Mouse (Mus musculus) ovary, postnatal 14 days (tissue): ENCODE measurements around the gene Rprd2.
"Not testable (repeated sequence)": the region's sequence is repeated elsewhere in the genome, so short reads cannot be mapped to it uniquely, and the experiment has no call there.

Experiments
- DNase-seq: peaks from one replicate; pipeline ENCODE4 v3.0.0; 2022; ENCODE audit warnings: low spot score

Gene Rprd2

DNA sequence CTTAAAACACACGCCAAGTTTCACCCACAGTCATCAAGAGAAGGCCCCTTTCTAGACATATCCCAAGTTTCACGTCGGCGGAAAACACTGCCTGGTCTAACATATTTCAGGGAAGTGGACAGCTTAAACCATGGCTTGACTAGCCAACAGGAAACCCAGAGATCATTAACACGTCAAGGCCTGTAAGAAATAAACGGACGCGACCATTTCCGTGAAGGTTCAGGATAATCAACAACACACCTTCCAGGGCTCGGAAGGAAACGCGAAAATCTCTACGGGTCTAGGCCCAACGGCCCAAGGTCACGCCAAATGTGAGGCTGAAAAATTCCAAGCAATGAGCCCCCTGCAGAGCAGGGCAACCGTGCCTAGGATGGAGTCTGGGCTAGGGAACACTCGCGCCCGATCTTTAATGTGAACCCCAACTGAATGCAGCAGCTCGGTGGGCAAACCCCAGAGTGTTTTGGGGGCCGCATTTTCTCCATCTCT, 594 bp downstream of the Rprd2 start:
- DNase-seq = peak; percentile 29

DNA sequence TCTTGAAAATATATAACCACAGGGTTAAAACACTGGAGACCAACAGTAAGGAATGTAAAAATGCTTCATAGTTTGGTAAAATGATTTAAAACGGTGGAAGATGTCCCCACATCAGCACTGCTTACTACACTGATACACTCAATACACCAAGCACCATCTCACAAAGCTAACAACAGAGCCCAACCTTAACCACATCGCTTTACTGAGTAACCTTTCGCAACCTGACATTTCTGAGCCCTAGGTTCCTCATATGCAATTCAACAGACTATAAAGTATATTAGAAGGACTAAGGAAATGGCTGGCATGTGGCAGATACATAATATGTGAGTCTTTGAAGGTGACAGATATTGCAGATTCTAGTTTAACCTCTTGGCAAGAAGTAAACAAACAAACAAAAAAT, 2.0 kb downstream of the Rprd2 start:
- no peak for DNase-seq

DNA sequence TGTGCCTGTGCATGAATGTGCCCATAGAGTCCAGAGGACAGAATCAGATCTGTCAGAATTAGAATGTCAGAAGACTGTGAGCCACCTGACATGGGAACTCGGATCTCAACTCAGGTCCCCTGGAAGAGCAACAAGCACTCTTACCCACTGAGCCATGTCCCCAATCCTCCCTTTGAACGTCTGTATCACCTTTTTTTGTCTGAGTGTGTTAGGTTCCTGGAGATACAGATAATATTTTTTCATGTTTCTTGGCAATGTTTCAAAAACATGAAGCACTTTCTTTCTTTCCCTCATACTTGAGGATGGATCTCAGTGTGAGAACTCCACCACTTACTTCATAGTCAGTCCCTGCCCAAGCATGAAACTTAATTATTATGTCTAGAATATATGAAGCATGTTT, 10.3 kb downstream of the Rprd2 start:
- no peak for DNase-seq

DNA sequence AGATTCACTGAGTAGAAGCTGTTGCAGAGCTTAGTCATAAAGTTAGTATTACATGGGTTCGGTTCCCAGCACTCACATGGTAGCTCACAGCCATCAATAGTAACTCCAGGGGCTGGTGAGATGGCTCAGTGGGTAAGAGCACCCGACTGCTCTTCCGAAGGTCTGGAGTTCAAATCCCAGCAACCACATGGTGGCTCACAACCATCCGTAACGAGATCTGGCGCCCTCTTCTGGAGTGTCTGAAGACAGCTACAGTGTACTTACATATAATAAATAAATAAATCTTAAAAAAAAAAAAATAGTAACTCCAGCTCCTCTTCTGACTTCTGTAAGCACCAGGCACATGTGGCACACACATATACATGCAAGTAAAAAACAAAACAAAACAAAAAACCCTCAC, 11.0 kb downstream of the Rprd2 start:
- DNase-seq = not testable (repeated sequence)

DNA sequence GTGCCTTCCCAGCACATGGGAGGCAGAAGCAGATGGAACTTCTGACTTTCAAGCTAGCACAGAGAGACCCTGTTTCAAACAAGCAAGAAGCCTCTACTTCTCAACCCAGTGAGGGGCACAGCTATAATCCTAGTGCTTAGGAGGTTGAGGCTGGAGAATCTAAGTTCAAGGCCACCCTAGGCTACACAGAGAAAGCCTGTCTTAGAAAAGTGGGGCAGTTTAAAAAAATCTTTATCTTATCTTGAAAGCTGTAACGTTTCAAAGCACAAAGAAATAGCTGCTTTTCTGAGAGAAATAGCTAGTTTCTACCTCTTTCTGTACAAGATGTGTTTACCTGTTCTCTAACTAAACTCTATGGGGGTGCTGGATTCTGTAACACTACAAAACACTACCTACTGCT, 12.0 kb downstream of the Rprd2 start:
- no peak for DNase-seq

DNA sequence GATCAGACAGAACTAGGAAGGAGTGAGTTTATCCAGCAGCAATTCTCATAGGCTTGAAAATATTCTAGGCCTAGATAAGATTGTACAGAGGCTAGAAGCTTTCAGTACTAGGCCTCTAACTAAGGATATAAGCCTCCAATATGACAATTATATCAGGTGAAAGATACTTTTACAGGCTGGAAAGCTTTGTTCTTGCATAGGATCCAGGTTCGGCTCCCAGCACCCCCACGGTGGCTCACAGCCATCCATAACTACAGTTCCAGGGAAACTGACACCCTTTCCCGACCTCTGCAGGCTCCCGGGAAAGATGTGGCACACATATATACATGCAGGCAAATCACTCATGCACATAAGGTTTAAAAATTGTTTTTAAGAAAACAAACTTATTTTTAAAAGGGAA, 14.8 kb downstream of the Rprd2 start:
- DNase-seq = no peak

DNA sequence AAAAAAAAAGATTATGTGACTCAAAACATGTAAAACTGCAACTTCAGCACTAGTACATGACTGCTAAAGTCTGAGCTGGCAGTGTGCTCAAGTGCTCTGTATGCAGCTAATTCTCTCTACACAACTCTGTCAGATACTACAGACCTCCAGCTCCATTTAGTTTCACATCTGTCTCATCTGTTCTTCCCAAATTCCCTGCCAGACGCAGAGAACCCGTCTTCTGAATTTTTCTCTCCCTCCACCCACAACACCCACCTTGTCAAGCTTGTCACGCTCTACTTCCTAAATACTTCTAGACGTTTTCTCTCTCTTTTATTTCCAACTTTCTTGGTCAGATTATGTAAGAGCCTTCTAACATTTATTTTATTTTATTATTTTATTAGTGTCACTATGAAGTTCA, 19.9 kb downstream of the Rprd2 start:
- no peak for DNase-seq

DNA sequence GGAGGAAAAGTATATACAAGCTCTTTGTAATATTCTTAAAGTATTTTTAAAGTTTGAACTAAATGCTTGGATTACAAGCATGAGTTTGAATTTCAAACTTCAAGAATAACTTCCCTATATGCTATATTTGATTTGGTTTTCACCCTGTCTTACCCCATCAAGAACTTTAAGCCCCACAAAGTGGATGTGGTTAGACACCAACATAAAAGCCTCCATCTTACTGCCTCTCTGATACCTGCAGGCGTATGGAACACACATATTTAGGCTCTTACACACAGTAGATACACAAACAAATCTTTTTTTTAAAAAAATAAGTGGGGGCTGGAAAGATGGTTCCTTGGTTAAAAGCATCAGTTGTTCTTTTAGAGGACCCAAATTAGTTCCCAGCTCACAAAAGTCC, 24.4 kb downstream of the Rprd2 start:
- no peak for DNase-seq

DNA sequence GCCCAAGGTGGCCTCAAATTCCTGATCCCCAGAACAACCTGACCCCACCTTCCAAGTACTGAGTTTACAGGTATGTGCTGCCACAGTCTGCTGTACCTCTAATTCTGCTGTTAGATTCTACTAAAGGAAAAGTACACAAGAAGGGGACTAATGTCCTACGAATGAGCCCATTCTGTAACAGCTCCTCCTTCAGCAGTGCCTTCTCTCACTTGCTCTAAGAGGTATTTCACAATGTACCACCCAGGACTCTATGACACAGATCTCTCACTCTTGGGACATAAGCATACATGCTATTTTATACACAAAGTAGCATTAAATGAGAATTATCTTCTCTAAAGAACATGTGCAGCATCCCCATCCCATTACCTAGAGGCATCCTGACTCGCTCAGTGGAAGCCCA, 25.0 kb downstream of the Rprd2 start:
- DNase-seq = no peak

DNA sequence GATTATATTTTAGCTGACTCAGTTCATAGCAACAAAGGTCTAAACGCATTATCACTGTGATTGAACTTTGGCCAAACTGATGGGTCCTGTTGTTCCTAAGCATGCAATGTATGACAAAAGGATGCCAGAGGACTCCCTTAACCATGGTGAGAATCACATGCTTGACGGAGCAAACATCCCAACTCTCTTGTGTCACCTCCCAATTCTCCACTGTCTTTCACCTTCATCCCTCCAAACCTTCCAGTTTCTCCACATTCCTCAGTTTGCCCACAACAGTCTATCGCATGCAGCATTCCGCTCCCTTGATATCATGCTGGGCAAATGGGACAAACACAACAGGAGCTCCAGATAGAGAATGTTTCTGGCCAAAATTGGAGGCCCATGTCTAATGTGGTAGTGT, 33.2 kb downstream of the Rprd2 start:
- no peak for DNase-seq

DNA sequence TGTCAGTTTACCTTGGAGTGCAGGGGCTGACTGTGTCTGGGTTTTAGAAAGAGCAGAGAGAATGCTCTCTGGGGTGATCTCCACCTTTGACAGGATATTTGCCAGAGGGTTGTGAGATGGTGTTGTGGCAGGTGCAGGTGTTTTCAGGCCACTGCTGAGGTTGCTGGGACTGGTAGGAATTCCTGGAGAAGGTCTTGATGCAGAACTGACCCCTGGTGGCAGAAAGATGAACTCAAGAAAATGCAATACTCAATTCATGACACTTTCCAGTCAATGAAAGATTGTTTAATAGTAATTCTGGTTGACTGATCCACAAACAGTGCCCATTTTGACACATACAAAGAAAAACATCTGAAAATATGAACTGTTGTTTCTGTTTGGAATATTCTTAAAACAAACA, 46.7 kb downstream of the Rprd2 start:
- no peak for DNase-seq

DNA sequence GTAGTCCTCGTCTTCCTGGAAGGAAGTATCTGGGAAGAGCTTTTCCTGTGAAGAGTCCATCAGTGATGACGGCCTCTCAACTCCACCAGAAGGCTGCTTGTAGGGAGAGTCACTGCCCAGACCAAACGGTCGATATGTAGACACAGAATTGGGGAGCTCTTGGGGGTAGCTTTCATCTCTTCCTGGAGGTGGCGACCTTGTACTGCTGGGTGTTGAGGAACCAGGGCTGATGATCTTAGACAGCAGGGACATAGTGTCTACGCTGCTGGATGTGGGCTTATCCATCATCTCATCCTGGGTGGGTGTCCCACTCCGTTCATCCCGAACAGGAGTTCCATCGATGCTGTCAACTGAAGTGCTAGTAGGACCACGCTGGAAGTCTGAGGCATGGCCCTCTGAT, 53.1 kb downstream of the Rprd2 start:
- no peak for DNase-seq

DNA sequence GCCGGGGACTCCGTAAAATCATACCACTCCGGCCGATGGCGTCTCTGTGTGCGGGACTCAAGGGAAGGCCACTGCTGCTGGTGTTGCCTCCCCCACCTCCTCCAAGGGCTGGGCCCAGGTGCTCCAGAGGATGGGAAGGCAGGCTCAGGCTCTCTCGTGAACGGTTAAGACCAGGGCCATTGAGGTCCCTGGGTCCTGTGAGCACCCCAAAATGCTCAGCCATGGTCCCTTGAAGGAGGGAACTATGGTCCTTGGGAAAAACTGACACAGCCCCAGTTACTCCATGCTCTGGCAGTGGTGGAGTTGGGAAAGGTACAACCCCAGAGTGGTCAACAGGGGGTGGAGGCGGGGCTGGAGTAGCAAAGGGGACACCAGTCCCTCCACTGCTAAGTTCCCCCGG, 54.9 kb downstream of the Rprd2 start:
- DNase-seq = no peak

DNA sequence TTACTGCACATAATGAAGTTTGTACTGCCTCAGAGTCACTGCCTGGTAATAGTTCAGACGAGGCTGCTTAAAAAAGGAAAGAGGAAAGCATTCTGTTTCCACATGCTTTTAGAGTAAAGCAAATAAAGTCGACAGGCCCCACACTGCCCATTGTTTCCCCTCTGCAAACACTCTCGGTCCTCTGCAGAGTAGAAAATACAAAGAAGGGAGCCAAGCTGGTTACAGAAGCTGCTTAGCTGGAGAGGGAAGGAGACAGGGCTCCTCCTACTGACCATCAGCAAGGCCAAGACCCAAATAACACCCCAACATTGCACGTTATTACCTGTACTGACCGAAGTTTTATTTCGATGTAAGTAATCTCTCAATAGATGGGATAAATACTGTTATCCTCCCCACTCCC, 55.7 kb downstream of the Rprd2 start:
- no peak for DNase-seq

DNA sequence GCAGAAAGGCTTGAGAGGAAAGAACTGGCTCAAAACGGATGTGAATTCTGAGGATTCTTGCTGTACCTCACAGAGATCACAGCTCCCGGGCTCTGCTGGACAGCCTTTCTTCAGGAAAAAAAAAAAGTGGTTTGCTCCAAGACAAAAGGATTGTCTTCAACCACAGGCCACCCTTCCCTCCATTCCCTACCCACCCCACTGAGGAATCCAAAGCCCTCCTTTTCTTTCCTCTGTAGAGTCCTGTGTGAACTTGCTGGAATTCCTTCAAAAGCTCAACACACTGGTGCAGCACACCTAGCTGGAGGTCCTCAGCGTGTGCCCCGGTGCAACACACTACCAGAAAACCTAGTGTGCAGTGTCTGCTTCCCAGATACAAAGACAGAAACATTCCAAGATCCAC, 56.9 kb downstream of the Rprd2 start:
- no peak for DNase-seq

DNA sequence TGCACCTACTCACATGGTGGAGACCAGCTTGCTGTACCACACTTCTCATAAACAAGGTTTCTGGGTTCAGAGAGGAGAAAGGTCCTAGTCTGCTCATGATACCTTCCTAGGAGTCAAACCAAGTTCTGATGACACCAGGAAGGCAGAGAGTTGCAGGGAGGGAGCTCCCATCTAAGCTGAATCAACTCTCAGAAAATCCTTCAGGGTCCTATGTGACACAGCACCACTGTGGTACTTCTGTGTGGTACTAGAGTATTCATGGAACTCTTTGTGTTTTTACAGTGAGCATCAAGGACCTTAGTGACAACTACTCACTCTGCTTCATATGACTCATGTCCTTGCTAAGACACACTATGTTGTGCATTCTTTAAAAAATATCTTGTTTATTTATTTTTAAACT, 58.0 kb downstream of the Rprd2 start:
- no peak for DNase-seq

DNA sequence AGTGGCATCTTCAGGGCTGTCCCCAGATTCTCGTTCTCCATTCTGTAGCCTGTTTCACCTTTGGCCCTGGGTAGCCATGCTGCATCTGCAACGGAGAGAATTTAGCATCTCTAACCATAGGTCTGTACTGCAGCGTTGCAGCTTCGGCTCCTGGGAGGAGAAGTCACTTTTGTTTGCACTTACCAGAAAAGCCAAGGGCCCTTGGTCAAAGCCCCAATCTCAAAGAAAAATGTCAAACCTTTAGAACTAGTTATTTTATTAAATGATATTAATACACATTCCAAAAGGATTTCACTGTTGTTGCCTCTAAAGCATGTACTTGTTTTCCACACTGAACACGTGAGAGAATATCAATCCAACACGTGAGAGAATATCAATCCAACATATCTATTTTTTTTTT, 58.6 kb downstream of the Rprd2 start, which contains the start of gene Tars2:
TSS of gene Tars2 (minus strand) at position 101 of the 400 bp plus-strand sequence.
- DNase-seq = no peak

DNA sequence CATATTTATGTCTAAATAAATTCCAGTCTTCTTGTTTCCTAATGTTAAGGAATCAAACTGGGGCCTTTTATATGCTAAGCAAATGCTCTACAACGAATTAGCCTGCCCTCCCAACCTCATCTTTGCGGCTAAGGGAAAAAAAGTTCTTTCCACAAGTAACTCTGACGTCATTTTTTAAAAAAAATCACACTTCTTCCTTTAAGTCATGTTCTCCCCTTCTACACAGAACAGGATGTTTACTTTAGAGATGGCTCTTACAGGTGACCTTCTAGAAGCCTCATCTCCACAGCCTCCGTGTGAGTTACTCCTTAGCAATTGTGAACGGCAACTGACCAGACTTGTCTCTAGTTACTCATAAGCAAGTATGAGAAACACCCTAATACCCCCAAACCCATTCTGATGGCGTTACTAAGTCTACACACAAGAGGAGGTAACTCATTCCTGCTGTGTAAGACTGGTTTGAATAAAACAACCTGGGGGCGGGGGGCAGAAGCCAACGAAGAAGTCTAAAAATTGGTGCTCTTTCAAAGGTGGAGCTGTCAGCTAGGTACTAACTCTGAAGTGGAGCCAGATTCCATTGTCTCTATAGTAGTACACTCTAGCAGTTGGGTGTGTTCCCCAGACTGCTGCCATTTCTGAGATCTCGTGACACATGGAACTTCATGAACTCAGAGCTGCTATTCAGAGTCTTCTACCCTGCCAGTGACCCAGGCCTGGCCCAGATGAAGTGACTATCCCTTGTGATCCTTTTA, 60.0 kb downstream of the Rprd2 start:
- no peak for DNase-seq

DNA sequence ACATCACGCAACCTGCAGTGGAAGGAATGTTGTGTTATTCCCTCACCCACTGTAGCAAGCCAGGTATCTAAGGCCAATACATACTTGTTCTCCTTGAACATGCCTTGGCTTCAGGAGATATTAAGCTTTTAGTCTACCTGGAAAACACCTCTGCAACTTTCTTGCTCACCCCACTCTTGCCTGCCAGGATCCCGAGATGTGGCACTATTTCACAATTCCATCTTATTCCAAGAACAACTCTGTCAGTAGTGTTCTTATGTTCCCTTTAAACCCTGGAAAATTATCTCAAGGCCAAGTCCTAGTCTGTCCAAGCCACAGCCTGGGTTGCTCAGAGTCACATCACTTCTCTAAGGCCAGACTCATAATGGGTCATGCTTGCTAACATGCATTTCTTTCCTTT, 61.9 kb downstream of the Rprd2 start:
- DNase-seq = no peak

DNA sequence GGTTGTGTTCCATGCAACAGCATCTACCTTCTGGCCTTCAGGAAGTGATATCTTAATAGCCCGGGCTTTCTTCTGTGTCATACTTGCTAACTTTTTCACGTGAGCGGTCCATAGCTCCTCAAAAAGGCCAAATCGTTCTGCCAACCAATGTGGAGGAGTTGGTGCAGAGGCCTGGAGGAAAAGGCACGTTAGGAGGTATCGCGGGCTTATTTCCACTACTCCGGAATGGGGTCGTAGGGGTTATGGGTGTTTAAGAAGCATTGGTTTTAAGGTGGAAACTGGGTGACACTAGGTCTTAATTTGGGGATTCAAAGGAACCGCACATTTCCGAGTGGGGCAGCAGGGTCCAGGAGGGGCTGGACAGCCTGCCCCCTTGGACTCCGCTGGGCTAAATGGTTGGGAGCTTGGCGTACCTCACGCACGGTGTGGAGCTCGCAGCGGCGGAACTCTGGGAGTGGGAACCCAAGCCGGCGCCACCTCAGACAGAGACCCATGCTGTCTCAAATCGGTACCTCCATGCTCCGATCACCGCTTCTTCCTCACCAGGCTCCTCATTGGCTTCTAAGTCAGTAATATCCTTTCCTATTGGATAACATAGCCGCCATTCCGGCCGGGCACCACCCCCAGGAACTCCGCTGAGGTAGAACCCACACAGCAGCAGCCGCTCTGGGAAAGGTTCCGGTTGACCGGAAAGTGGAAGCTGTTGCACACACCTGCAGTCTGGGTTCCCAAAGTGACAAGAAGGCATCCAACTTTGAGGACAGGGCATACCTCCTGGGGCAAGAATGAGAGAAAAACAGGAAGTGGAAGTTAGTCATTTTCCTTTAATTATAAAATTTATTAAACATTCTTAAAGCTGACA, 64.1 kb downstream of the Rprd2 start:
- peak; percentile 90 for DNase-seq

DNA sequence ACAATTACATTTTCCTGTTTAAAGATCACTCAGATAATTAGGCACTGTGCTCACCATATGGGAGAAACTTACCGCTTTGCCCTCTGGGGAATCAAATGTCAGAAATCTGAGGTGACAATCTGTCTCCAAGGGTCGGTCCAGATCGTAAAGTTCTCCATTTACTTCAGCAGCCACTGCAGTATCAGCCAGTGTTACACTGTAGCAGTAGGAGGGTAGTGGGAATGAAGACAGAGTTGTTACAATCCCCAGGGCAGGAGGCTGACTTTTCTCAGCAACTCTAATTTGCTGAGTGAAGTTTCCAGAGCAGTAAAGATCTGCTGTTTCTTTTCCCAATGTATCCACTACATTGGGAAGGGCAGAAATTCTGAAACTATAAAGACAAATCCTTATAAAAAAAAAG, 65.7 kb downstream of the Rprd2 start:
- DNase-seq = no peak

DNA sequence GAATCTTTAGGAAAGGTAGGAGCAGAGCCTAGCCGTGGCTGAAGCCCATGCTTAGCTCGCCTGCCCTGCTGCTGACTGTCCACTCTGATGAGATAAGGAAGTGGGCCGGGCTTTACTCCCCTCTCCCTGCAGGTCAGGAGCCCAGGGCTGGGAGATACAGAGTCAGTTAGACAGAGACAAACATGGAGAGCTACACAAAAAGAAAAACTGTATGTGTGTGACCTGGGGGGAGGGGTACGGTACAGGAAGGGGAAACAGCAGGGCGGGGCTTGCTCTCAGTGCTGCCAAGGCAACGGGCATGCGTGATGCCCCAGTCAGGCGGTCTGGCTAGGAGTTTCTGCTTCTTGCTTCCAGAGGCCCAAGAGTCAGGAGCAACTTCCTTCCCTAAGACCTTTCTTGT, 78.3 kb downstream of the Rprd2 start:
- peak; percentile 26 for DNase-seq

DNA sequence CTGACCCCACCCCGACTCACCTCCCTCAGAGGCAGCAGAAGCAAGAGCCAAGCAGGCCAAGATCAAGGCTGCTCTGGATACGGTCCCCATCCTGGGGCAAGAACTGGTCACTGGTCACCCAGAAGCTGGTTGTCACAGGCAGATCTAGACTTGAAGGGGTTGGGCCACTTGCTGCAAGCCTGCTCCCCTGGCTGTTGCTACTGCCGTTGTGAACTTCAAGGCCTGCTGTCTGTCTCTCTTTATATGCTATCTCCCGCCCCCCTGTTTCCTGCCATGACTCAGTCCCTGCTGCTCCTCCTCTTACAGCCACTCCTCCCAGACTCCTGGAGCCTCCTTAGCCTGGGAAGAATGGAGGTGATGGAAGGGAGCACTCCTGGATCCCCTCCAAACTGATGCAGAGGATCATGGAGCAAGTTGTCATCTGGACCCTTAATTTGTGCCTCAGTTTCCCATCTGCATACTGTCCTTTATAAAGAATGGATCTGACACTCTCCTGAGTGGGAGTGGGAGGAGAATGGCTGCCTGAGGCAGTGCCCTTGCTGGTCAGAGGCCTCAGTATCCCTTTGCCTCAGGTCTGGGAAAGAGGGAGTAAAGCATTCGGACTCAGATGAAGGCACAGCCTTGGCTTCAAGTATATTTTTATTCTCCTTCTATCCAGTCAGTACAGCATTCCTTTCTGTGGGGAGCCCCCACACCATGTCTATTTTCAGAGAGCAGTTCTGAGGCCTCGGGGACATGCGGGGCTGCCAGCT, 79.1 kb downstream of the Rprd2 start, which contains the start of gene Ecm1:
TSS of gene Ecm1 (minus strand) at position 217 of the 752 bp plus-strand sequence.
- DNase-seq = peak; percentile 23
